Mouse (Mus musculus) liver, embryonic 11.5 days (tissue): Measurements from ENCODE around the gene Trim2. TPM values are rescaled to one million over a fixed set of nuclear protein-coding genes. Genes with fewer than 3 reads are reported as not detected.

ENCODE experiments used
- ATAC-seq: fragments of 200-750 bp; cut with Nextera tagmentation; replicated peaks from 2 replicates; pipeline ENCODE4 v1.8.0; 2017; ENCODE audit warnings: moderate number of reproducible peaks, mild to moderate bottlenecking, moderate TSS enrichment, moderate library complexity; ENCODE audit not compliant: low FRiP score
- DNase-seq: peaks from one replicate; pipeline ENCODE4 v3.0.0-alpha.2; 2017; ENCODE audit warnings: low spot score
- H3K27ac ChIP-seq: fragments of 300-500 bp; sonication (generic); 2 replicates; pipeline ENCODE4 v1.5.1; 2014; ENCODE audit warnings: mild to moderate bottlenecking, low read depth, low read length, control low read depth
- H3K27me3 ChIP-seq: fragments of 300-500 bp; sonication (generic); replicated peaks from 2 replicates; pipeline ENCODE4 v1.6.1; 2014; ENCODE audit warnings: low read length, mixed read lengths; ENCODE audit not compliant: control insufficient read depth, insufficient read depth
- H3K36me3 ChIP-seq: fragments of 300-500 bp; sonication (generic); 2 replicates; pipeline ENCODE4 v1.6.1; 2014; ENCODE audit warnings: mild to moderate bottlenecking, low read length, moderate library complexity, mixed read lengths; ENCODE audit not compliant: control insufficient read depth, insufficient read depth
- H3K4me1 ChIP-seq: fragments of 300-500 bp; sonication (generic); replicated peaks from 2 replicates; pipeline ENCODE4 v1.6.1; 2014; ENCODE audit warnings: low read length, mixed read lengths; ENCODE audit not compliant: control insufficient read depth, insufficient read depth
- H3K4me2 ChIP-seq: fragments of 300-500 bp; sonication (generic); 2 replicates; pipeline ENCODE4 v1.6.1; 2014; ENCODE audit warnings: mild to moderate bottlenecking, control low read depth, moderate library complexity
- H3K4me3 ChIP-seq: fragments of 300-500 bp; sonication (generic); 2 replicates; pipeline ENCODE4 v1.5.1; 2014; ENCODE audit warnings: low read depth, low read length, control low read depth
- H3K9ac ChIP-seq: fragments of 300-500 bp; sonication (generic); 2 replicates; pipeline ENCODE4 v1.6.1; 2014; ENCODE audit warnings: low read depth, low read length, control low read depth
- H3K9me3 ChIP-seq: fragments of 300-500 bp; sonication (generic); 2 replicates; pipeline ENCODE4 v1.6.1; 2016; ENCODE audit warnings: low read length, inconsistent platforms, mixed read lengths; ENCODE audit not compliant: control insufficient read depth
- WGBS: fragments of 180-500 bp; shearing (Covaris S2); extraction: QIAGEN DNeasy Blood & Tissue Kit; methylation state at CpG from one replicate; pipeline ENCODE4 v1.1.7; 2014; 5-methylcytosine and 5-hydroxymethylcytosine counted together
- polyA plus RNA-seq: library from polyadenylated mRNA; unstranded; fragments of >200 nt; fragmentation: Nextera tagmentation; extraction: Ambion mirVana; gene quantifications from 2 replicates; pipeline ENCODE4 v1.2.1, GENCODE M21; 2014

Trim2 gene
- polyA plus RNA-seq, 1 experiment from 2014 or later = 8.2 TPM

- DNase-seq = no peak
- H3K9ac ChIP-seq = no peak overlapping the region
- H3K4me2 ChIP-seq = no peak overlapping the region
- no peaks in the 10 kb centered on the region for H3K9me3 ChIP-seq
- no peaks in the 10 kb centered on the region for H3K36me3 ChIP-seq
- no peak overlapping the region for H3K4me3 ChIP-seq
- ATAC-seq = no peak
- peaks cover 45% of the 10 kb centered on the region for H3K27me3 ChIP-seq
- 82% methylated on average over 8 of the region's 8 CpGs for WGBS
- no peak overlapping the region for H3K27ac ChIP-seq
- H3K4me1 ChIP-seq = peaks cover 9% of the 10 kb centered on the region; the same call in 1 of the 2 replicates
These were observed 3.2 kb downstream of the Trim2 start for GRCm38 (mm10) chr3:84303395-84303949.

- DNase-seq (no peak), ATAC-seq (no peak)
- H3K9me3 ChIP-seq = no peaks in the 10 kb centered on the region
- H3K9ac ChIP-seq = no peak overlapping the region
- peaks cover 43% of the 10 kb centered on the region for H3K27me3 ChIP-seq
- H3K36me3 ChIP-seq = no peaks in the 10 kb centered on the region
- H3K4me2 ChIP-seq = no peak overlapping the region
- WGBS = 21% methylated on average over 4 of the region's 4 CpGs
- peaks cover 9% of the 10 kb centered on the region; the same call in 1 of the 2 replicates for H3K4me1 ChIP-seq
- H3K27ac ChIP-seq = no peak overlapping the region
- no peak overlapping the region for H3K4me3 ChIP-seq
These were observed 4.4 kb downstream of the Trim2 start for GRCm38 (mm10) chr3:84302273-84302672.

- H3K4me3 ChIP-seq = no peak overlapping the region
- WGBS = 79% methylated on average over 4 of the region's 4 CpGs
- no peak for ATAC-seq
- H3K9ac ChIP-seq = no peak overlapping the region
- H3K4me1 ChIP-seq = peaks cover 9% of the 10 kb centered on the region; the same call in 1 of the 2 replicates
- no peaks in the 10 kb centered on the region for H3K9me3 ChIP-seq
- no peak overlapping the region for H3K4me2 ChIP-seq
- no peak for DNase-seq
- H3K36me3 ChIP-seq = no peaks in the 10 kb centered on the region
- H3K27ac ChIP-seq = no peak overlapping the region
- H3K27me3 ChIP-seq = peaks cover 41% of the 10 kb centered on the region
These were observed 5.0 kb downstream of the Trim2 start for GRCm38 (mm10) chr3:84301674-84302073.

GRCm38 (mm10) chr3:84298186-84298585 lies 8.5 kb downstream of the Trim2 start:
- H3K4me3 ChIP-seq = no peak overlapping the region
- 54% methylated on average over 3 of the region's 3 CpGs for WGBS
- H3K9me3 ChIP-seq = no peaks in the 10 kb centered on the region
- no peaks in the 10 kb centered on the region for H3K36me3 ChIP-seq
- no peak for DNase-seq
- no peak overlapping the region for H3K4me2 ChIP-seq
- H3K27ac ChIP-seq = no peak overlapping the region
- H3K4me1 ChIP-seq = no peaks in the 10 kb centered on the region
- H3K27me3 ChIP-seq = peaks cover 8% of the 10 kb centered on the region
- H3K9ac ChIP-seq = no peak overlapping the region
- ATAC-seq = no peak

- DNase-seq = no peak
- no peak for ATAC-seq
- Histone ChIP-seq H3K4me3 (no peak overlapping the region), H3K4me2 (no peak overlapping the region), H3K27me3 (no peaks in the 10 kb centered on the region), H3K9me3 (no peaks in the 10 kb centered on the region), H3K9ac (no peak overlapping the region), H3K36me3 (no peaks in the 10 kb centered on the region), H3K4me1 (no peaks in the 10 kb centered on the region), H3K27ac (no peak overlapping the region)
- 67% methylated on average over 2 of the region's 2 CpGs for WGBS
These were observed 10.0 kb downstream of the Trim2 start for GRCm38 (mm10) chr3:84296676-84297075.

- Histone ChIP-seq H3K4me1 (no peaks in the 10 kb centered on the region), H3K9me3 (no peaks in the 10 kb centered on the region), H3K4me3 (no peak overlapping the region), H3K27me3 (0 out of 2 replicates have a peak, but pooled peaks cover 2% of the 10 kb centered on the region), H3K27ac (no peak overlapping the region), H3K9ac (no peak overlapping the region), H3K36me3 (no peaks in the 10 kb centered on the region), H3K4me2 (no peak overlapping the region)
- no peak for DNase-seq
- WGBS = 79% methylated on average over 9 of the region's 9 CpGs
- no peak for ATAC-seq
These were observed 11.9 kb downstream of the Trim2 start for GRCm38 (mm10) chr3:84294734-84295133.

GRCm38 (mm10) chr3:84293666-84294595 lies 12.7 kb downstream of the Trim2 start:
- Histone ChIP-seq H3K27me3 (0 out of 2 replicates have a peak, but pooled peaks cover 2% of the 10 kb centered on the region), H3K9ac (no peak overlapping the region), H3K4me1 (no peaks in the 10 kb centered on the region), H3K27ac (no peak overlapping the region), H3K36me3 (no peaks in the 10 kb centered on the region), H3K4me2 (no peak overlapping the region), H3K4me3 (no peak overlapping the region), H3K9me3 (no peaks in the 10 kb centered on the region)
- DNase-seq = no peak
- WGBS = 87% methylated on average over 13 of the region's 13 CpGs
- no peak for ATAC-seq

- Histone ChIP-seq H3K4me2 (no peak overlapping the region), H3K4me1 (no peaks in the 10 kb centered on the region; the same call in 1 of the 2 replicates), H3K4me3 (no peak overlapping the region), H3K27me3 (peaks cover 2% of the 10 kb centered on the region; the same call in 1 of the 2 replicates), H3K9me3 (no peaks in the 10 kb centered on the region), H3K9ac (no peak overlapping the region), H3K27ac (no peak overlapping the region), H3K36me3 (no peaks in the 10 kb centered on the region)
- ATAC-seq (no peak), DNase-seq (no peak)
- 87% methylated on average over 5 of the region's 5 CpGs for WGBS
These were observed 14.4 kb downstream of the Trim2 start for GRCm38 (mm10) chr3:84292238-84292637.
